Mouse (Mus musculus) limb, embryonic 11.5 days (tissue): ENCODE results near the gene Cpt1a. TPM values are rescaled to one million over a fixed set of nuclear protein-coding genes. Genes with fewer than 3 reads are reported as not detected.

Source experiments
- ATAC-seq: fragments of 200-750 bp; cut with Nextera tagmentation; 2 replicates; pipeline ENCODE4 v1.8.0; 2017; ENCODE audit warnings: low read depth; ENCODE audit not compliant: insufficient number of reproducible peaks, low FRiP score, low TSS enrichment
- DNase-seq: peaks from one replicate; pipeline ENCODE4 v3.0.0-alpha.2; 2015; ENCODE audit warnings: low spot score
- H3K27ac ChIP-seq: fragments of 300-500 bp; sonication (generic); replicated peaks from 2 replicates; pipeline ENCODE4 v1.5.1; 2014; ENCODE audit warnings: low read depth, mild to moderate bottlenecking, low read length
- H3K27me3 ChIP-seq: fragments of 300-500 bp; sonication (generic); 2 replicates; pipeline ENCODE4 v1.6.1; 2014; ENCODE audit warnings: mild to moderate bottlenecking, low read length, mixed read lengths; ENCODE audit not compliant: control insufficient read depth, insufficient read depth
- H3K36me3 ChIP-seq: fragments of 300-500 bp; sonication (generic); 2 replicates; pipeline ENCODE4 v1.6.1; 2014; ENCODE audit warnings: mild to moderate bottlenecking, low read length, moderate library complexity, mixed read lengths; ENCODE audit not compliant: control insufficient read depth, insufficient read depth
- H3K4me1 ChIP-seq: fragments of 300-500 bp; sonication (generic); 2 replicates; pipeline ENCODE4 v1.6.1; 2014; ENCODE audit warnings: low read length, mixed read lengths; ENCODE audit not compliant: control insufficient read depth, insufficient read depth
- H3K4me2 ChIP-seq: fragments of 300-500 bp; sonication (generic); 2 replicates; pipeline ENCODE4 v1.6.1; 2014; ENCODE audit warnings: low read depth, mild to moderate bottlenecking, moderate library complexity; ENCODE audit not compliant: severe bottlenecking
- H3K4me3 ChIP-seq: fragments of 300-500 bp; sonication (generic); 2 replicates; pipeline ENCODE4 v1.5.1; 2014; ENCODE audit warnings: low read depth, low read length
- H3K9ac ChIP-seq: fragments of 300-500 bp; sonication (generic); 2 replicates; pipeline ENCODE4 v1.6.1; 2014; ENCODE audit warnings: mild to moderate bottlenecking, low read length
- H3K9me3 ChIP-seq: fragments of 300-500 bp; sonication (generic); 2 replicates; pipeline ENCODE4 v1.6.1; 2016; ENCODE audit warnings: low read length; ENCODE audit not compliant: control insufficient read depth
- WGBS: fragments of 180-500 bp; shearing (Covaris S2); extraction: QIAGEN DNeasy Blood & Tissue Kit; methylation state at CpG from one replicate; pipeline ENCODE4 v1.1.7; 2014; 5-methylcytosine and 5-hydroxymethylcytosine counted together
- polyA plus RNA-seq: library from polyadenylated mRNA; unstranded; fragments of >200 nt; fragmentation: Nextera tagmentation; extraction: Ambion mirVana; gene quantifications from 2 replicates; pipeline ENCODE4 v1.2.1, GENCODE M21; 2014

Gene Cpt1a
- 10.6 and 10.8 TPM in 2 replicates for polyA plus RNA-seq

- 4% methylated on average over 26 of the region's 26 CpGs for WGBS
- Histone ChIP-seq H3K9me3 (no peaks in the 10 kb centered on the region), H3K4me3 (peak within 1 kb of the TSS; percentile 53), H3K36me3 (no peaks in the 10 kb centered on the region), H3K4me1 (0 out of 2 replicates have a peak, but pooled peaks cover 5% of the 10 kb centered on the region), H3K27me3 (peaks cover 9% of the 10 kb centered on the region), H3K4me2 (peak within 1 kb of the TSS; percentile 83), H3K27ac (no peak within 1 kb of the TSS), H3K9ac (peak within 1 kb of the TSS; percentile 51; the same call in 1 of the 2 replicates)
- DNase-seq: peak; percentile 52
- ATAC-seq: no peak
Observed at GRCm38 (mm10) chr19:3322261-3322969, at the start of gene Cpt1a. Cpt1a (plus strand) TSS chr19:3322334.

GRCm38 (mm10) chr19:3273331-3273730, 48.8 kb upstream of the Cpt1a start:
- Histone ChIP-seq H3K4me2 (no peak overlapping the region), H3K9me3 (no peaks in the 10 kb centered on the region), H3K9ac (no peak overlapping the region), H3K4me1 (no peaks in the 10 kb centered on the region), H3K4me3 (no peak overlapping the region), H3K36me3 (peaks cover 16% of the 10 kb centered on the region; the same call in 1 of the 2 replicates), H3K27me3 (no peaks in the 10 kb centered on the region), H3K27ac (no peak overlapping the region)
- 91% methylated on average over 9 of the region's 9 CpGs for WGBS
- no peak for DNase-seq
- no peak for ATAC-seq

GRCm38 (mm10) chr19:3275744-3276365, 46.3 kb upstream of the Cpt1a start:
- Histone ChIP-seq H3K27me3 (no peaks in the 10 kb centered on the region), H3K4me1 (no peaks in the 10 kb centered on the region), H3K4me3 (no peak overlapping the region), H3K36me3 (peaks cover 13% of the 10 kb centered on the region; the same call in 1 of the 2 replicates), H3K9ac (no peak overlapping the region), H3K27ac (no peak overlapping the region), H3K4me2 (no peak overlapping the region), H3K9me3 (no peaks in the 10 kb centered on the region)
- DNase-seq (no peak), ATAC-seq (no peak)
- 93% methylated on average over 3 of the region's 3 CpGs for WGBS

- no peak for DNase-seq
- peaks cover 3% of the 10 kb centered on the region; the same call in 1 of the 2 replicates for H3K36me3 ChIP-seq
- H3K27ac ChIP-seq: no peak overlapping the region
- H3K4me1 ChIP-seq: peaks cover 3% of the 10 kb centered on the region; the same call in 1 of the 2 replicates
- 77% methylated on average over 4 of the region's 4 CpGs for WGBS
- no peak for ATAC-seq
- no peaks in the 10 kb centered on the region for H3K27me3 ChIP-seq
- H3K9me3 ChIP-seq: no peaks in the 10 kb centered on the region
- H3K4me2 ChIP-seq: peak overlapping the region; percentile 57
- H3K4me3 ChIP-seq: peak overlapping the region; percentile 57
- H3K9ac ChIP-seq: peak overlapping the region; percentile 77
Observed at GRCm38 (mm10) chr19:3281886-3282285, 40.2 kb upstream of the Cpt1a start.

GRCm38 (mm10) chr19:3282572-3283467, 39.3 kb upstream of the Cpt1a start, which contains the start of the genes Mrpl21 and Ighmbp2:
Mrpl21 (plus strand) TSS chr19:3282901.
Ighmbp2 (minus strand) TSS chr19:3283017.
- ATAC-seq (peak; percentile 90), DNase-seq (peak; percentile 94)
- under 1% methylated on average over 49 of the region's 49 CpGs for WGBS
- Histone ChIP-seq H3K27ac (0 out of 2 replicates have a peak within 1 kb of the TSS, but pooled peaks have one; percentile 2), H3K9ac (peak within 1 kb of the TSS; percentile 77), H3K4me2 (peak within 1 kb of the TSS; percentile 57), H3K4me1 (peaks cover 3% of the 10 kb centered on the region; the same call in 1 of the 2 replicates), H3K36me3 (peaks cover 3% of the 10 kb centered on the region; the same call in 1 of the 2 replicates), H3K4me3 (peak within 1 kb of the TSS; percentile 57), H3K27me3 (no peaks in the 10 kb centered on the region), H3K9me3 (no peaks in the 10 kb centered on the region)

- no peak overlapping the region for H3K4me2 ChIP-seq
- H3K9me3 ChIP-seq: no peaks in the 10 kb centered on the region
- H3K36me3 ChIP-seq: peaks cover 21% of the 10 kb centered on the region; the same call in 1 of the 2 replicates
- no peak overlapping the region for H3K4me3 ChIP-seq
- no peak for DNase-seq
- H3K27me3 ChIP-seq: no peaks in the 10 kb centered on the region
- 88% methylated on average over 1 of the region's 1 CpGs for WGBS
- no peak overlapping the region for H3K9ac ChIP-seq
- H3K27ac ChIP-seq: no peak overlapping the region
- no peak for ATAC-seq
- H3K4me1 ChIP-seq: no peaks in the 10 kb centered on the region
Observed at GRCm38 (mm10) chr19:3289006-3289405, 33.1 kb upstream of the Cpt1a start.

- no peak for ATAC-seq
- peak; percentile 69 for DNase-seq
- H3K4me2 ChIP-seq: no peak overlapping the region
- no peak overlapping the region for H3K4me3 ChIP-seq
- H3K27me3 ChIP-seq: no peaks in the 10 kb centered on the region
- no peaks in the 10 kb centered on the region for H3K9me3 ChIP-seq
- no peaks in the 10 kb centered on the region for H3K4me1 ChIP-seq
- peaks cover 21% of the 10 kb centered on the region; the same call in 1 of the 2 replicates for H3K36me3 ChIP-seq
- no peak overlapping the region for H3K9ac ChIP-seq
- WGBS: 76% methylated on average over 2 of the region's 2 CpGs
- no peak overlapping the region for H3K27ac ChIP-seq
Observed at GRCm38 (mm10) chr19:3292028-3292427, 30.1 kb upstream of the Cpt1a start.

- Histone ChIP-seq H3K4me1 (no peaks in the 10 kb centered on the region), H3K9ac (no peak overlapping the region), H3K27ac (no peak overlapping the region), H3K27me3 (no peaks in the 10 kb centered on the region), H3K4me2 (no peak overlapping the region), H3K9me3 (no peaks in the 10 kb centered on the region), H3K4me3 (no peak overlapping the region), H3K36me3 (peaks cover 21% of the 10 kb centered on the region; the same call in 1 of the 2 replicates)
- WGBS: 97% methylated on average over 1 of the region's 1 CpGs
- ATAC-seq (no peak), DNase-seq (no peak)
Observed at GRCm38 (mm10) chr19:3292993-3293392, 29.1 kb upstream of the Cpt1a start.
